Mouse (Mus musculus): ENCODE data around the gene Fbxl4. TPM values are rescaled to one million over a fixed set of nuclear protein-coding genes. Genes with fewer than 3 reads are reported as not detected.

The Fbxl4 gene
- polyA plus RNA-seq, 1 experiment: 5.4 TPM

- Histone ChIP-seq H3K36me3 (ENCODE audit: control insufficient read depth, insufficient read depth) (no peaks in the 10 kb centered on the region), H3K79me2 (ENCODE audit: control insufficient read depth, insufficient read depth) (no peaks in the 10 kb centered on the region), H3ac (ENCODE audit: control insufficient read depth, insufficient read length) (no peak overlapping the region), H3K4me3 (no peak overlapping the region), H3K4me2 (ENCODE audit: low read depth) (no peak overlapping the region), H3K27me3 (ENCODE audit: control insufficient read depth, insufficient read depth, insufficient read length) (no peaks in the 10 kb centered on the region)
- TF ChIP-seq E2F4 (IDR thresholded peaks at IDR 0.05; ENCODE audit: insufficient read depth) (no peak), CEBPB (IDR thresholded peaks at IDR 0.05; ENCODE audit: insufficient read depth, poor library complexity, severe bottlenecking) (no peak), TCF12 (IDR thresholded peaks at IDR 0.05; ENCODE audit: insufficient read depth, poor library complexity, severe bottlenecking) (no peak), POLR2AphosphoS2 (IDR thresholded peaks at IDR 0.05; ENCODE audit: insufficient read length, low read depth) (no peak), MYOG (IDR thresholded peaks at IDR 0.05; ENCODE audit: control insufficient read depth in 1 of 3, insufficient read depth in 1 of 3, insufficient read length in 2 of 3, low read depth in 2 of 3) (no peak), USF1 (IDR thresholded peaks at IDR 0.05; ENCODE audit: low read depth) (no peak), REST (IDR thresholded peaks at IDR 0.05; ENCODE audit: insufficient read depth, insufficient read length) (no peak), MAX (IDR thresholded peaks at IDR 0.05; ENCODE audit: low read depth) (no peak), TCF3 (IDR thresholded peaks at IDR 0.05; ENCODE audit: insufficient read length, low read depth) (no peak), SRF (IDR thresholded peaks at IDR 0.05; ENCODE audit: control insufficient read depth, insufficient read length, low read depth) (no peak), POLR2A (IDR thresholded peaks at IDR 0.05; ENCODE audit: insufficient read length, low read depth) (no peak), MYOD1 (IDR thresholded peaks at IDR 0.05; ENCODE audit: control insufficient read depth in 1 of 3, insufficient read length in 2 of 3, low read depth in 2 of 3) (no peak)
Observed at GRCm38 (mm10) chr4:22367368-22367767, 10.0 kb downstream of the Fbxl4 start.

GRCm38 (mm10) chr4:22378516-22378915 is 21.2 kb downstream of the Fbxl4 start:
- no peak overlapping the region for H3K4me2 ChIP-seq (ENCODE audit: low read depth)
- H3K27me3 ChIP-seq (ENCODE audit: control insufficient read depth, insufficient read depth, insufficient read length): no peaks in the 10 kb centered on the region
- no peak overlapping the region for H3ac ChIP-seq (ENCODE audit: control insufficient read depth, insufficient read length)
- peaks cover 8% of the 10 kb centered on the region for H3K36me3 ChIP-seq (ENCODE audit: control insufficient read depth, insufficient read depth)
- H3K79me2 ChIP-seq (ENCODE audit: control insufficient read depth, insufficient read depth): no peaks in the 10 kb centered on the region
- no peak for TF ChIP-seq TCF12 (IDR thresholded peaks at IDR 0.05; ENCODE audit: insufficient read depth, poor library complexity, severe bottlenecking)
- TF ChIP-seq POLR2A (IDR thresholded peaks at IDR 0.05; ENCODE audit: insufficient read length, low read depth): no peak
- no peak for TF ChIP-seq TCF3 (IDR thresholded peaks at IDR 0.05; ENCODE audit: insufficient read length, low read depth)
- no peak for TF ChIP-seq USF1 (IDR thresholded peaks at IDR 0.05; ENCODE audit: low read depth)
- no peak for TF ChIP-seq REST (IDR thresholded peaks at IDR 0.05; ENCODE audit: insufficient read depth, insufficient read length)
- no peak for TF ChIP-seq MAX (IDR thresholded peaks at IDR 0.05; ENCODE audit: low read depth)
- no peak for TF ChIP-seq MYOG (IDR thresholded peaks at IDR 0.05; ENCODE audit: control insufficient read depth in 1 of 3, insufficient read depth in 1 of 3, insufficient read length in 2 of 3, low read depth in 2 of 3)
- TF ChIP-seq SRF (IDR thresholded peaks at IDR 0.05; ENCODE audit: control insufficient read depth, insufficient read length, low read depth): no peak
- TF ChIP-seq CEBPB (IDR thresholded peaks at IDR 0.05; ENCODE audit: insufficient read depth, poor library complexity, severe bottlenecking): no peak
- no peak for TF ChIP-seq MYOD1 (IDR thresholded peaks at IDR 0.05; ENCODE audit: control insufficient read depth in 1 of 3, insufficient read length in 2 of 3, low read depth in 2 of 3)
- TF ChIP-seq POLR2AphosphoS2 (IDR thresholded peaks at IDR 0.05; ENCODE audit: insufficient read length, low read depth): no peak
- TF ChIP-seq E2F4 (IDR thresholded peaks at IDR 0.05; ENCODE audit: insufficient read depth): no peak
- no peak overlapping the region for H3K4me3 ChIP-seq

- peaks cover 8% of the 10 kb centered on the region for H3K36me3 ChIP-seq (ENCODE audit: control insufficient read depth, insufficient read depth)
- H3K4me2 ChIP-seq (ENCODE audit: low read depth): no peak overlapping the region
- H3ac ChIP-seq (ENCODE audit: control insufficient read depth, insufficient read length): no peak overlapping the region
- TF ChIP-seq MAX (IDR thresholded peaks at IDR 0.05; ENCODE audit: low read depth) (no peak), CEBPB (IDR thresholded peaks at IDR 0.05; ENCODE audit: insufficient read depth, poor library complexity, severe bottlenecking) (no peak), REST (IDR thresholded peaks at IDR 0.05; ENCODE audit: insufficient read depth, insufficient read length) (no peak), TCF12 (IDR thresholded peaks at IDR 0.05; ENCODE audit: insufficient read depth, poor library complexity, severe bottlenecking) (no peak), POLR2A (IDR thresholded peaks at IDR 0.05; ENCODE audit: insufficient read length, low read depth) (no peak), TCF3 (IDR thresholded peaks at IDR 0.05; ENCODE audit: insufficient read length, low read depth) (no peak), MYOD1 (IDR thresholded peaks at IDR 0.05; ENCODE audit: control insufficient read depth in 1 of 3, insufficient read length in 2 of 3, low read depth in 2 of 3) (no peak), USF1 (IDR thresholded peaks at IDR 0.05; ENCODE audit: low read depth) (no peak), POLR2AphosphoS2 (IDR thresholded peaks at IDR 0.05; ENCODE audit: insufficient read length, low read depth) (no peak), MYOG (IDR thresholded peaks at IDR 0.05; ENCODE audit: control insufficient read depth in 1 of 3, insufficient read depth in 1 of 3, insufficient read length in 2 of 3, low read depth in 2 of 3) (no peak), E2F4 (IDR thresholded peaks at IDR 0.05; ENCODE audit: insufficient read depth) (no peak), SRF (IDR thresholded peaks at IDR 0.05; ENCODE audit: control insufficient read depth, insufficient read length, low read depth) (no peak)
- H3K4me3 ChIP-seq: no peak overlapping the region
- no peaks in the 10 kb centered on the region for H3K79me2 ChIP-seq (ENCODE audit: control insufficient read depth, insufficient read depth)
- H3K27me3 ChIP-seq (ENCODE audit: control insufficient read depth, insufficient read depth, insufficient read length): no peaks in the 10 kb centered on the region
Observed at GRCm38 (mm10) chr4:22380646-22381045, 23.3 kb downstream of the Fbxl4 start.

- H3ac ChIP-seq (ENCODE audit: control insufficient read depth, insufficient read length): no peak overlapping the region
- no peak for TF ChIP-seq REST (IDR thresholded peaks at IDR 0.05; ENCODE audit: insufficient read depth, insufficient read length)
- TF ChIP-seq CEBPB (IDR thresholded peaks at IDR 0.05; ENCODE audit: insufficient read depth, poor library complexity, severe bottlenecking): no peak
- no peak for TF ChIP-seq E2F4 (IDR thresholded peaks at IDR 0.05; ENCODE audit: insufficient read depth)
- TF ChIP-seq POLR2AphosphoS2 (IDR thresholded peaks at IDR 0.05; ENCODE audit: insufficient read length, low read depth): no peak
- TF ChIP-seq MAX (IDR thresholded peaks at IDR 0.05; ENCODE audit: low read depth): no peak
- TF ChIP-seq TCF3 (IDR thresholded peaks at IDR 0.05; ENCODE audit: insufficient read length, low read depth): no peak
- TF ChIP-seq TCF12 (IDR thresholded peaks at IDR 0.05; ENCODE audit: insufficient read depth, poor library complexity, severe bottlenecking): no peak
- TF ChIP-seq MYOG (IDR thresholded peaks at IDR 0.05; ENCODE audit: control insufficient read depth in 1 of 3, insufficient read depth in 1 of 3, insufficient read length in 2 of 3, low read depth in 2 of 3): no peak
- no peaks in the 10 kb centered on the region for H3K79me2 ChIP-seq (ENCODE audit: control insufficient read depth, insufficient read depth)
- no peak overlapping the region for H3K4me3 ChIP-seq
- no peaks in the 10 kb centered on the region for H3K27me3 ChIP-seq (ENCODE audit: control insufficient read depth, insufficient read depth, insufficient read length)
- H3K36me3 ChIP-seq (ENCODE audit: control insufficient read depth, insufficient read depth): peaks cover 4% of the 10 kb centered on the region
- H3K4me2 ChIP-seq (ENCODE audit: low read depth): no peak overlapping the region
Observed at GRCm38 (mm10) chr4:22383528-22384265, 26.4 kb downstream of the Fbxl4 start.

Measured in myocyte (in vitro differentiated cells).